Mouse (Mus musculus) liver, embryonic 15.5 days (tissue): ENCODE data around the gene Spats1. TPM values are rescaled to one million over a fixed set of nuclear protein-coding genes. Genes with fewer than 3 reads are reported as not detected.

Source experiments
- ATAC-seq: fragments of 200-750 bp; cut with Nextera tagmentation; 2 replicates; pipeline ENCODE4 v1.8.0; 2017; ENCODE audit warnings: moderate number of reproducible peaks, mild to moderate bottlenecking, moderate library complexity; ENCODE audit not compliant: insufficient read depth
- H3K27ac ChIP-seq: fragments of 300-500 bp; sonication (generic); replicated peaks from 2 replicates; pipeline ENCODE4 v1.5.1; 2015; ENCODE audit warnings: mild to moderate bottlenecking, inconsistent platforms
- H3K27me3 ChIP-seq: fragments of 300-500 bp; sonication (generic); 2 replicates; pipeline ENCODE4 v1.6.1; 2015; ENCODE audit warnings: mild to moderate bottlenecking, inconsistent platforms
- H3K36me3 ChIP-seq: fragments of 300-500 bp; sonication (generic); replicated peaks from 2 replicates; pipeline ENCODE4 v1.6.1; 2015; ENCODE audit warnings: moderate library complexity, mild to moderate bottlenecking, inconsistent platforms
- H3K4me1 ChIP-seq: fragments of 300-500 bp; sonication (generic); replicated peaks from 2 replicates; pipeline ENCODE4 v1.6.1; 2015; ENCODE audit warnings: inconsistent platforms
- H3K4me2 ChIP-seq: fragments of 300-500 bp; sonication (generic); 2 replicates; pipeline ENCODE4 v1.6.1; 2015; ENCODE audit warnings: moderate library complexity, mild to moderate bottlenecking, inconsistent platforms
- H3K4me3 ChIP-seq: fragments of 300-500 bp; sonication (generic); replicated peaks from 2 replicates; pipeline ENCODE4 v1.5.1; 2015; ENCODE audit warnings: mild to moderate bottlenecking, inconsistent platforms
- H3K9ac ChIP-seq: fragments of 300-500 bp; sonication (generic); 2 replicates; pipeline ENCODE4 v1.6.1; 2015; ENCODE audit warnings: moderate library complexity, mild to moderate bottlenecking, inconsistent platforms
- H3K9me3 ChIP-seq: fragments of 300-500 bp; sonication (generic); replicated peaks from 2 replicates; pipeline ENCODE4 v1.6.1; 2016; ENCODE audit warnings: inconsistent platforms
- WGBS: fragments of 180-500 bp; shearing (Covaris S2); methylation state at CpG from one replicate; pipeline ENCODE4 v1.1.7; 2015; ENCODE audit warnings: mixed read lengths; ENCODE audit not compliant: insufficient replicate concordance; 5-methylcytosine and 5-hydroxymethylcytosine counted together
- polyA plus RNA-seq: library from polyadenylated mRNA; unstranded; fragments of >200 nt; fragmentation: Nextera tagmentation; extraction: Ambion mirVana; gene quantifications from 2 replicates; pipeline ENCODE4 v1.2.1, GENCODE M21; 2015

The Spats1 gene
- polyA plus RNA-seq, 1 experiment from 2014 or later: 0.13 TPM

DNA sequence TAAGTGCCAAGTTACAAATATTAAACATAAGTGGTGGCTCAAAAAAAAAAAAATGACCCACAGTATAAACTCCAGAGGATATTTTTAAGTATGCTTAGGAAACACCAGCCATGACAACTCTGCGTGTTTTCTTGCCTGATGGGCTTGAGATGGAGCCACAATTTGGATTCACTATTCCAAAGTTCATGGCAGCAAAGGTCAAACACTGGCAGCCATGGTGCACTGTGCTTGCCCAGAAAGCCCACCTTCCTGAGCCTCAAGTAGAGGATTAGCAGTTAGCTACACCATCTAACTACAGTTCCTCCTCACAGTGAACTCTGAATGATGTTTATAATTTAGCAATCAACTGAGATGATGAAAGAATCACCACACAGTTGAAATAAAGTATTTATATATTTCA lies 73.1 kb downstream of the Spats1 start:
- Histone ChIP-seq H3K9ac (no peak overlapping the region), H3K27ac (no peak overlapping the region), H3K4me2 (no peak overlapping the region), H3K4me3 (no peak overlapping the region), H3K36me3 (peaks cover 81% of the 10 kb centered on the region), H3K4me1 (0 out of 2 replicates have a peak, but pooled peaks cover 9% of the 10 kb centered on the region), H3K9me3 (no peaks in the 10 kb centered on the region), H3K27me3 (no peaks in the 10 kb centered on the region)
- WGBS: 86% methylated on average over 1 of the region's 1 CpGs
- no peak for ATAC-seq

DNA sequence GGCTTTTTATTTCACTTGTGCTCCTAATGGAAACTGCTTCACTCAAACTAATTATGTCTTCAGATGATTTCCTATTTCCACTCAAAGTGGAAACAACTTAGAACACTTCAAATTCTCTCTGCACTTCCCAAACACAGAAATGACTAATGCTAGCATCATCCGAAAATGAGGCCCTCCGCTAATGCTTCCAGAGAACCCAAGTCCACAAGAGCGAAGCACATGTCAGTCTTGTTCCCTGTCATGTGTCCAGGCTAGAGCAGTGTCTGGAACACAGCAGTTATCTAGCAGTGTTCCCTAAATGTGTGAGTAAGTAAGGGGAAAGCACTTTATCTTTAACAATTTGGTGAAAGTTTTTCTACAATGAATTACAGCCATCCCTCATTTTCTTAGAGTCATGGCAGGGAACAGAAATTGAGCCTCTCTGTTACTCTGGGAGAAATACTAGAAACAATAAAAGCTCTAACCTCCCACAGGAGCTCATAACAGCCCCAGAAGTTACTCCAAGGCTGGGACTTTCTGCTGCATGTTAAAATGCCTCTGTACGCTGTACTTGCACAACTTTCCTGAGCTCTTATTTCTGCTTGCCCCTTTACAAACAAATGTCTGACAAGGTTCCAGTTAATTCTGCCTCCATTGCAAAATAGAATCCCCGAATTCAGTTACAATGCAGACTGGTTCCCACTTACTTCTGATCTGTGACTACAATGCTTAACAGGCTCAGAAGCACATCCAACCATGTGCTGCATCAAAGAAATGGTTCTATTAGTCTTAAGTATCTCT lies 73.9 kb downstream of the Spats1 start:
- no peak for ATAC-seq
- Histone ChIP-seq H3K27me3 (no peaks in the 10 kb centered on the region), H3K27ac (no peak overlapping the region), H3K4me1 (0 out of 2 replicates have a peak, but pooled peaks cover 9% of the 10 kb centered on the region), H3K9me3 (no peaks in the 10 kb centered on the region), H3K4me2 (no peak overlapping the region), H3K36me3 (peaks cover 77% of the 10 kb centered on the region), H3K4me3 (no peak overlapping the region), H3K9ac (no peak overlapping the region)
- 84% methylated on average over 5 of the region's 5 CpGs for WGBS

- Histone ChIP-seq H3K27me3 (no peaks in the 10 kb centered on the region), H3K9me3 (no peaks in the 10 kb centered on the region), H3K4me2 (no peak overlapping the region), H3K4me1 (0 out of 2 replicates have a peak, but pooled peaks cover 9% of the 10 kb centered on the region), H3K4me3 (no peak overlapping the region), H3K27ac (no peak overlapping the region), H3K9ac (no peak overlapping the region), H3K36me3 (peaks cover 68% of the 10 kb centered on the region)
- WGBS: 79% methylated on average over 2 of the region's 2 CpGs
- ATAC-seq: no peak
Measured at GRCm38 (mm10) chr17:45398021-45398420, 77.2 kb downstream of the Spats1 start.

DNA sequence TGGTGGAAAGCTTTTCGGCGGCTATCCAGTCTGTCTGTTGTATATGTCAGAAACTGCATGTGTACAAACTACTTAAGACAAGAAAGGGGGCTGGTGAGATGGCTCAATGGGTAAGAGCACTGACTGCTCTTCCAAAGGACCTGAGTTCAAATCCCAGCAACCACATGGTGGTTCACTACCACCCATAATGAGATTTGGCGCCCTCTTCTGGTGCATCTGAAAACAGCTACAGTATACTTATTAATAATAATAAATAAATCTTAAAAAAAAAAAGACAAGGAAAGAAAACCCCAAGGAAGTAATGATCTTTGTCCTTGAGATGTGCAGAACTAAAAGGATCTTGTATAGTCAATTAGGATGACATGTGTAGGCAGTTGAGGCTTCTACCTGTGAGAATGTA lies 77.7 kb downstream of the Spats1 start:
- Histone ChIP-seq H3K9ac (no peak overlapping the region), H3K4me3 (no peak overlapping the region), H3K9me3 (no peaks in the 10 kb centered on the region), H3K36me3 (peaks cover 69% of the 10 kb centered on the region), H3K4me2 (no peak overlapping the region), H3K27me3 (no peaks in the 10 kb centered on the region), H3K27ac (no peak overlapping the region), H3K4me1 (0 out of 2 replicates have a peak, but pooled peaks cover 9% of the 10 kb centered on the region)
- WGBS: 63% methylated on average over 3 of the region's 3 CpGs
- ATAC-seq: no peak

- Histone ChIP-seq H3K4me1 (no peaks in the 10 kb centered on the region), H3K27me3 (no peaks in the 10 kb centered on the region), H3K4me3 (no peak overlapping the region), H3K9ac (no peak overlapping the region), H3K9me3 (no peaks in the 10 kb centered on the region), H3K36me3 (peaks cover 71% of the 10 kb centered on the region), H3K27ac (no peak overlapping the region), H3K4me2 (no peak overlapping the region)
- 56% methylated on average over 9 of the region's 9 CpGs for WGBS
- no peak for ATAC-seq
Measured at GRCm38 (mm10) chr17:45394612-45395011, 80.6 kb downstream of the Spats1 start.

DNA sequence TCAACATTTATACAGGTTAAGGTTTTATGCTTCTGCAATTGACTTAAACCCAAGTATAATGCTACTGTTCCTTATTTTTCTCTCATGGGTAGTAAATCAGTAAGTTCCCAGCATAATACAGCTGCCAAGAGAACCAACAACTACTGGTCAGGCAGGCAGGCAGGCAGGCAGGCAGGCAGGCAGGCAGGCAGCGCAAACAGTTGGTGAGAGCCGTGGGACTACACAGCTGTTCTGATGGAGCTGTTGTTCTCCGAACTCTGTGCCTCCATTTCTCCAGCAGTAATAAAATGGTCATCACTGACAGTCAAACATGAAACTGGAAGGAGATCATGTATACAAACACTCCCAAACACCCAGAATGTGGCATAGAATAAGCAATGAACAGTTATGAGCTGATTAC lies 81.5 kb downstream of the Spats1 start:
- no peak for ATAC-seq
- Histone ChIP-seq H3K27ac (no peak overlapping the region), H3K9me3 (no peaks in the 10 kb centered on the region), H3K4me2 (no peak overlapping the region), H3K9ac (no peak overlapping the region), H3K27me3 (no peaks in the 10 kb centered on the region), H3K36me3 (peaks cover 68% of the 10 kb centered on the region), H3K4me1 (no peaks in the 10 kb centered on the region), H3K4me3 (no peak overlapping the region)
- 79% methylated on average over 3 of the region's 3 CpGs for WGBS

Other genes starting within 250 kb of the Spats1 start
- 24.4 and 27.8 TPM in 2 replicates for gene Cdc5l, start 41.7 kb downstream of the Spats1 start, polyA plus RNA-seq
- gene Aars2, start 31.4 kb upstream of the Spats1 start, polyA plus RNA-seq: 6.2 and 7.2 TPM in 2 replicates
- 0.05 TPM in 1 of 2 replicates, not detected in the other for gene Tcte1, start 48.0 kb upstream of the Spats1 start, polyA plus RNA-seq
- gene Tmem151b, start 74.3 kb upstream of the Spats1 start, polyA plus RNA-seq: 0.07 and 0.10 TPM in 2 replicates
- gene Nfkbie, start 80.3 kb upstream of the Spats1 start, polyA plus RNA-seq: 1.2 and 1.6 TPM in 2 replicates
- gene Slc35b2, start 88.5 kb upstream of the Spats1 start, polyA plus RNA-seq: 52.1 and 59.8 TPM in 2 replicates
- 577 and 585 TPM in 2 replicates for gene Hsp90ab1, start 97.9 kb upstream of the Spats1 start, polyA plus RNA-seq
- 175 and 180 TPM in 2 replicates for gene Slc29a1, start 124.2 kb upstream of the Spats1 start, polyA plus RNA-seq
- 0.54 and 1.1 TPM in 2 replicates for gene Mymx, start 126.7 kb upstream of the Spats1 start, polyA plus RNA-seq
- 0.21 and 0.25 TPM in 2 replicates for gene Capn11, start 183.9 kb upstream of the Spats1 start, polyA plus RNA-seq
- 111 and 115 TPM in 2 replicates for gene Mrpl14, start 210.9 kb upstream of the Spats1 start, polyA plus RNA-seq
- gene Tmem63b, start 211.5 kb upstream of the Spats1 start, polyA plus RNA-seq: 8.6 and 9.6 TPM in 2 replicates